Mouse (Mus musculus) limb, embryonic 13.5 days (tissue): Measurements from ENCODE around the gene Prps1. TPM values are rescaled to one million over a fixed set of nuclear protein-coding genes. Genes with fewer than 3 reads are reported as not detected.
"Not testable (repeated sequence)": the region's sequence is repeated elsewhere in the genome, so short reads cannot be mapped to it uniquely, and the experiment has no call there.

Experiments used
- ATAC-seq: fragments of 200-750 bp; cut with Nextera tagmentation; 2 replicates; pipeline ENCODE4 v1.8.0; 2017; ENCODE audit warnings: low read depth, moderate number of reproducible peaks, moderate TSS enrichment; ENCODE audit not compliant: low FRiP score
- H3K27ac ChIP-seq: fragments of 300-500 bp; sonication (generic); 2 replicates; pipeline ENCODE4 v1.5.1; 2015; ENCODE audit warnings: inconsistent platforms, mild to moderate bottlenecking, moderate library complexity
- H3K27me3 ChIP-seq: fragments of 300-500 bp; sonication (generic); 2 replicates; pipeline ENCODE4 v1.6.1; 2015; ENCODE audit warnings: mild to moderate bottlenecking, inconsistent platforms
- H3K36me3 ChIP-seq: fragments of 300-500 bp; sonication (generic); 2 replicates; pipeline ENCODE4 v1.6.1; 2015; ENCODE audit warnings: inconsistent platforms, mild to moderate bottlenecking, moderate library complexity
- H3K4me1 ChIP-seq: fragments of 300-500 bp; sonication (generic); 2 replicates; pipeline ENCODE4 v1.6.1; 2015; ENCODE audit warnings: inconsistent platforms
- H3K4me2 ChIP-seq: fragments of 300-500 bp; sonication (generic); replicated peaks from 2 replicates; pipeline ENCODE4 v1.6.1; 2015; ENCODE audit warnings: inconsistent platforms, mild to moderate bottlenecking, moderate library complexity
- H3K4me3 ChIP-seq: fragments of 300-500 bp; sonication (generic); 2 replicates; pipeline ENCODE4 v1.5.1; 2015; ENCODE audit warnings: moderate library complexity, mild to moderate bottlenecking, inconsistent platforms
- H3K9ac ChIP-seq: fragments of 300-500 bp; sonication (generic); 2 replicates; pipeline ENCODE4 v1.6.1; 2015; ENCODE audit warnings: mild to moderate bottlenecking, inconsistent platforms
- H3K9me3 ChIP-seq: fragments of 300-500 bp; sonication (generic); 2 replicates; pipeline ENCODE4 v1.6.1; 2016; ENCODE audit warnings: inconsistent platforms
- WGBS: fragments of 180-500 bp; shearing (Covaris S2); methylation state at CpG from one replicate; pipeline ENCODE4 v1.1.7; 2015; 5-methylcytosine and 5-hydroxymethylcytosine counted together
- polyA plus RNA-seq: library from polyadenylated mRNA; unstranded; fragments of >200 nt; fragmentation: Nextera tagmentation; extraction: Ambion mirVana; gene quantifications from 2 replicates; pipeline ENCODE4 v1.2.1, GENCODE M21; 2015

Gene Prps1
- polyA plus RNA-seq, 1 experiment from 2014 or later: 57.1 TPM

DNA sequence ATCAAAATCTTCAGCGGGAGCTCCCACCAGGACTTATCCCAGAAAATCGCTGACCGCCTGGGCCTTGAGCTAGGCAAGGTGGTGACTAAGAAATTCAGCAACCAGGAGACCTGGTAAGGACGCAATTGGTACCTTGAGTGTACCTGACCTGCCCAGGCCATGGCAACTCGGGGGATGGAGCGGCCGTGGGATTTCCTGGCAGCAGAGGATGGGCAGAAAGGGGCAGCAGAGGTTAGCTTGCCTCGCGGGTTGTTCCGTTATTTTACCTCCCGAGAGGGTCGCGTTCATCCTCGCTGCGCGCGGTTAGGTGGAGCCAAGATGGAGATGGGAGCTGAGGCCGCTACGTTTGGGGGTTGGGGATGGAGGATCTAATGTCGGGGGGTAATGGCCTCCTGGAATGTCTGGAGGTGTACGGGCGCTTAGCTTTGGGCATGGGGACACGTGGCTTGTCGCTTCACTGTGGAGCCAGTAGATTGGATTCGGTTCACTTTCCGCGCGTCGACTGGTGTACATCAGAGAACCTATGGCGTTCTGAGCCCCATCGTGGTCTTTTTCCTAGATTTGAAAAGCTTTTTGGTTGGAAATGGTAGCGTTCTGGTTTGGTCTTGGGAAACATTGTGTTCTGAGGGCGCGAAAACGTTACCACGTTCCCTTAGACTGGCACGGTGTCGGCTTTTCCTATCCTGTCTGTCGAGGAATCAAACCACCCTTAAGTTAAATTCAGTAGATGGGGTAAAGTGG is 508 bp downstream of the Prps1 start:
- H3K27me3 ChIP-seq: peaks cover 6% of the 10 kb centered on the region; the same call in 1 of the 2 replicates
- WGBS: 19% methylated on average over 39 of the region's 39 CpGs
- peak; percentile 55; the same call in 1 of the 2 replicates for ATAC-seq
- H3K4me3 ChIP-seq: peak overlapping the region; percentile 60
- H3K36me3 ChIP-seq: no peaks in the 10 kb centered on the region
- no peaks in the 10 kb centered on the region for H3K9me3 ChIP-seq
- no peaks in the 10 kb centered on the region for H3K4me1 ChIP-seq
- H3K9ac ChIP-seq: peak overlapping the region; percentile 66
- H3K4me2 ChIP-seq: peak overlapping the region; percentile 64
- no peak overlapping the region for H3K27ac ChIP-seq

DNA sequence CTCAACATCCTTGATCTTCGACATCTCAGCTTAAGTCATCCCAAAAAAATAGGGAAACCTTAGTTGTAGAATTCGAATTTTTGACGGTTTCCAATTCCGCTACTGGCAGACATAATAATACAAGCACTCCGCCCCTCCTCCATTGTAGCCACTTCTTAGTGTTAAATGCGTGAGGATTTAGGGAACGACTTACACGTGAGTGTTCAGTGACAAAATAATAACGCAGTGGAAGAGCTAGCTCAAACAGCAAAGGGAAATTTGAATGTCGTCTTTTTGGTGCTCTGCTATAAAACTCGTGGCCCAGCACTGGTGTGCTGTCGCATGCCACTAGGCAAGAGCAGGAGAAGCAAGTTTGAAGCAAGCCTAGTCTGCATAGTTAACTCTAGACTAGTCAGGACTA is 1.1 kb downstream of the Prps1 start:
- peak overlapping the region; percentile 66; the same call in 1 of the 2 replicates for H3K9ac ChIP-seq
- H3K27ac ChIP-seq: no peak overlapping the region
- peak overlapping the region; percentile 64 for H3K4me2 ChIP-seq
- no peaks in the 10 kb centered on the region for H3K36me3 ChIP-seq
- peaks cover 6% of the 10 kb centered on the region; the same call in 1 of the 2 replicates for H3K27me3 ChIP-seq
- no peaks in the 10 kb centered on the region for H3K9me3 ChIP-seq
- H3K4me3 ChIP-seq: peak overlapping the region; percentile 60
- no peak for ATAC-seq
- H3K4me1 ChIP-seq: no peaks in the 10 kb centered on the region
- 19% methylated on average over 12 of the region's 12 CpGs for WGBS

DNA sequence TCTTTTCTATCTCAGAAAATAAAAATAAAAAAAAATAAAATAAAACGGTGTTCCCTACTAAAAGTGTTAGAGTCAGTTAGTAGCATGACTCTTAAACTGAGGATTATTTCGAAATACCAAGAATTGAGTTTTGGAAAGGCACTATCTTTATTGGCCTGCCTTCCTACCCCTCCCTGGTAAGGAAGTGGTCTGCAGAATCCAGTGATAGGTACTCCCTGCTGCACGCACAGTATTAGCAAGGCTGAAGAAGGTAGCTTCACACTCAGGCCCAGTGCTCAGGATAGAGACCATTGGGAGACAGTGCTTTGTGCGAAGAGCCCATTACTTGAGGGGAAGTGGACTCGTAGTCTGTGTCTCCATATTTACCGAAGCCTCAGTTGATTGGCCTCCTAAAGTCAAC is 21.8 kb downstream of the Prps1 start:
- Histone ChIP-seq H3K4me1 (no peaks in the 10 kb centered on the region), H3K9ac (no peak overlapping the region), H3K27me3 (peaks cover 8% of the 10 kb centered on the region; the same call in 1 of the 2 replicates), H3K4me2 (no peak overlapping the region), H3K27ac (no peak overlapping the region), H3K36me3 (peaks cover 10% of the 10 kb centered on the region; the same call in 1 of the 2 replicates), H3K9me3 (no peaks in the 10 kb centered on the region), H3K4me3 (no peak overlapping the region)
- no peak for ATAC-seq
- 93% methylated on average over 6 of the region's 6 CpGs for WGBS

DNA sequence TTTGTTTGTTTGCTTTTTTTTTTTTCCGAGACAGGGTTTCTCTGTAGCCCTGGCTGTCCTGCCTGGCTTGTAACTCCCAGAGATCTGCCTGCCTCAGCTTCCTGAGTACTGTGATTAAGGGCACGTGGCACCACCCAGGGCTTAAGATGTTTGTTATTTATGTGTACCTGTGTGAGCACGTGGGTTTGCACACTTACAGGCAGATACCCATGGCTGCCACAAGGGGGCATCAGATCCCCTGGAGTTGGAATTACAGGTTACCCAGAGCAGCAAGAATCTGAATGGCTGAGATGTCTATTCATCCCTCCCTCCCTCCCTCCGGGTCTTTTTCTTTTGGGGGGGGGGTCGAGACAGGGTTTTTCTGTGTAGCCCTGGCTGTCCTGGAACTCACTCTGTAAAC is 22.8 kb downstream of the Prps1 start:
- no peaks in the 10 kb centered on the region for H3K4me1 ChIP-seq
- H3K27me3 ChIP-seq: peaks cover 8% of the 10 kb centered on the region; the same call in 1 of the 2 replicates
- H3K27ac ChIP-seq: no peak overlapping the region
- H3K9me3 ChIP-seq: no peaks in the 10 kb centered on the region
- no peak overlapping the region for H3K4me3 ChIP-seq
- no peak overlapping the region for H3K9ac ChIP-seq
- H3K36me3 ChIP-seq: peaks cover 5% of the 10 kb centered on the region; the same call in 1 of the 2 replicates
- no peak overlapping the region for H3K4me2 ChIP-seq
- WGBS: 61% methylated on average over 5 of the region's 5 CpGs
- ATAC-seq: no peak

GRCm38 (mm10) chrX:140489174-140489573 is 32.8 kb downstream of the Prps1 start:
- no peak overlapping the region for H3K9ac ChIP-seq
- 86% methylated on average over 1 of the region's 1 CpGs for WGBS
- no peaks in the 10 kb centered on the region for H3K4me1 ChIP-seq
- H3K27ac ChIP-seq: no peak overlapping the region
- H3K36me3 ChIP-seq: no peaks in the 10 kb centered on the region
- H3K4me3 ChIP-seq: no peak overlapping the region
- no peaks in the 10 kb centered on the region for H3K9me3 ChIP-seq
- peaks cover 43% of the 10 kb centered on the region for H3K27me3 ChIP-seq
- H3K4me2 ChIP-seq: no peak overlapping the region
- no peak for ATAC-seq

GRCm38 (mm10) chrX:140490203-140490602 is 33.8 kb downstream of the Prps1 start:
- H3K4me1 ChIP-seq: no peaks in the 10 kb centered on the region

DNA sequence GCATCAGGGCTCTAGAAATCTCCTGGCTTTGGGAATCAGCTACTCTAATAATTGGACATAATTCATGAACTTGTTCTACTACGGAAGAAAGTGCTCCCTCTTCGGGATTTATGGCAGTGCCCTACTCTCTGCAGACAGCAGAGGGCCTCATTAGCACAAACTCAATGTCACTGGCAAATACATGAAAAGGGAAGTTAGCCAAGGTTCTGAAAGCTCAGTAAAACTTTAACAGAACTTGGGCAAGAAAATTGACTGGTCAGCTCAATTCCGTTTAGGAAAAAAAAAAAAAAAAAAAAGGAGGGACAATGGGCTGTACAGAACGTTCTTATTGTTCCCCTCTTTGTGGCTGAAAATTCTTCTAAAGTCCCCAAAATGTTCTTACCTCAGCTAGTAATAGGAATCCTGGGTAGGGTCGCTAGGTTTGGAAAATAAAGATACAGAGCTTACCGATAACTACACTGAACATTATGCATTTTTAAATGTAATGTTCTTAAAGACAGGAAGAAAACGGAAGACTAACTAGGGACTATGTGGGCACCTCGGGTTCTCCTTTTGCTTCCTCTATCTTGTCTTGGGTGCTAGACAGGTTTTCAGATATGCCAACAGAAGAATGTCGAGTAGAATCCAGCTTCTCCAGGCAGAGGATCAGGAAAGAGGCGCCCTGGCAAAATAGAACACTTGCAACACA is 35.6 kb downstream of the Prps1 start:
- Histone ChIP-seq H3K27me3 (peaks cover 51% of the 10 kb centered on the region), H3K9me3 (no peaks in the 10 kb centered on the region), H3K4me2 (no peak overlapping the region), H3K9ac (no peak overlapping the region), H3K27ac (no peak overlapping the region), H3K4me3 (no peak overlapping the region), H3K4me1 (no peaks in the 10 kb centered on the region), H3K36me3 (no peaks in the 10 kb centered on the region)
- ATAC-seq: no peak
- WGBS: 55% methylated on average over 10 of the region's 10 CpGs

More at GRCm38 (mm10) chrX:140490203-140490602, 33.8 kb downstream of the Prps1 start:
- H3K9ac ChIP-seq: no peak overlapping the region
- no peak overlapping the region for H3K4me2 ChIP-seq
- H3K27me3 ChIP-seq: peaks cover 44% of the 10 kb centered on the region
- no peaks in the 10 kb centered on the region for H3K9me3 ChIP-seq
- H3K36me3 ChIP-seq: no peaks in the 10 kb centered on the region
- ATAC-seq: no peak
- H3K27ac ChIP-seq: no peak overlapping the region
- 83% methylated on average over 3 of the region's 3 CpGs for WGBS
- no peak overlapping the region for H3K4me3 ChIP-seq

DNA sequence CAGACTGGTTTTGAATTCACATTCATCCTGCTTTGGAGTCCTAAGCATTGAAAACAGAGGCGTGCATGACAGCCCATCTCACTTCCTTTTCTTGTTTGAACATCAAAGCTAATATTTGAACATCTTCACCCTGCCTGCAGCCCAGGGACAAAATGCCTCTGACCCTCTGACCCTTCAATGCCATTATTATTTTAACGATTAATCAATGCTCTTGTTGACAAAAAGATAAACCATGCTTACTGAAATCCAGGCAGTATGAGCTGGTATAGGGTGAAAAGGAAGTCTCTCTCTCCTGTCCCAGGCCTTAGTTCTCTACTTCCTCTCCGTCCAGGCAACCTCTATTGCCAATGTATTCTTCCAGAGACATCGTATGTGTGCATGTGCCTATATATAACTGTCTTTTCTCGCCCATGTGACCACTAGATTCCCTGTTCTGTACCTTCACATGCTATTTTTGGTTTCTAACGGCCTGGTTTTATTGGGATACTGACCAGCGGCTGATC is 37.2 kb downstream of the Prps1 start:
- 71% methylated on average over 7 of the region's 7 CpGs for WGBS
- Histone ChIP-seq H3K4me2 (no peak overlapping the region), H3K27ac (no peak overlapping the region), H3K9me3 (no peaks in the 10 kb centered on the region), H3K4me1 (no peaks in the 10 kb centered on the region), H3K9ac (no peak overlapping the region), H3K36me3 (no peaks in the 10 kb centered on the region), H3K4me3 (no peak overlapping the region), H3K27me3 (peaks cover 54% of the 10 kb centered on the region)
- ATAC-seq: no peak

DNA sequence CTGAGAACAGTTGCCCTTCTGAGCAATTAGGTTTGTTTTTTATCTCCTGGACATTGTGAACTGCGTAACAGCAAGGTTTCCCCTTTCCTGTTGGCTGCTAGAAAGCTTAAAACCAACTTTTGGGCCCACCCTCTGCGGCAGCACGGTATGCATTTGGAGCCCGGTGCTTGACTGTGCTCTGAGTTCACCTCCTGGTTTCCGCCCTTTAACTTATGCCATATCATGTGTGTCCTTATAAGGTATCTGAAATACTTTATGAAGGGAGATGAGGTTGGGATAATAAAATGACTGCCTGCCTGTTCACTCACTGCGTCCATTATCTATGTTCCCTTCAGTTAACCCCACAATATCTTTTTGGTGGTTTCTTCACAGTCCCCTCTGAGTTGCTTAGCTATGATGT is 37.8 kb downstream of the Prps1 start:
- ATAC-seq: no peak
- Histone ChIP-seq H3K36me3 (no peaks in the 10 kb centered on the region), H3K4me2 (no peak overlapping the region), H3K4me1 (no peaks in the 10 kb centered on the region), H3K27me3 (peaks cover 48% of the 10 kb centered on the region), H3K27ac (no peak overlapping the region), H3K9ac (no peak overlapping the region), H3K4me3 (no peak overlapping the region), H3K9me3 (no peaks in the 10 kb centered on the region)
- 79% methylated on average over 6 of the region's 6 CpGs for WGBS

DNA sequence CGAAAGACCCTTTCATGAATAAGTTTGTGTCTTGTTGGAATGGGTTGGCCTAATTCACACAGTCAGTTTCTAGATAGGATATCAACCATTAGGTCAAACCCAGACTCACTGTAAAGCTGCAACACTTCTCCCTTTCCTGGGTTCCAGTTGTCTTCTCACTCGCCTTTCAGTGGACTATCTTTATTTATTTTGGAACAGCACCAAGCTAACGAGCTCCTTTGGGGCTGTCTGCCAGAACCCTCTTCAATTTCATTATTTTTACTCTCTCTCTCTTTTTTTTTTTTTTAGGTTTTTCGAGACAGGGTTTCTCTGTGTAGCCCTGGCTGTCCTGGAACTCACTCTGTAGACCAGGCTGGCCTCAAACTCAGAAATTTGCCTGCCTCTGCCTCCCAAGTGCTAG is 42.0 kb downstream of the Prps1 start:
- 64% methylated on average over 4 of the region's 4 CpGs for WGBS
- not testable (repeated sequence) for ATAC-seq

DNA sequence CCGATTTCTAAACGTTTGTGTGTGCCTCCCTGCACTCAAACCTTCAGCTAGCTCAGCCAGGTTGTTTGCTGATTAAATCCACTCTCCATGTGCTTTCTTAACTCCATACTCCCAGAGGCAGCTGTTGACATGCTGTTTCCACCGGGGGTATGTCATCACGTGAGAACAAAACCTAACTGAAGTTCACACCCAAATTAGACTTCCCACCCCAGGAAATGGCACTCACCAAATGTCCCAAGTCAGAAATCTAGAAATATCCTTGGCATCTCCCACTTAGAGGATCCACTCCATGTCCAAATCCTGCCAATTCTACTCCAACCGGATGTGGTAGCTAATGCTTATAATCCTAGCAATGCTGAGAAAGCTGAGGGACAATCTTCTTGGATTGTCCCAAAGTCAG is 43.9 kb downstream of the Prps1 start:
- Histone ChIP-seq H3K4me2 (no peak overlapping the region), H3K36me3 (no peaks in the 10 kb centered on the region), H3K9me3 (no peaks in the 10 kb centered on the region), H3K4me3 (no peak overlapping the region), H3K27ac (no peak overlapping the region), H3K9ac (no peak overlapping the region), H3K27me3 (peaks cover 38% of the 10 kb centered on the region; the same call in 1 of the 2 replicates), H3K4me1 (no peaks in the 10 kb centered on the region)
- WGBS: 78% methylated on average over 5 of the region's 5 CpGs
- ATAC-seq: no peak

More for the DNA sequence above, 42.0 kb downstream of the Prps1 start:
- H3K4me1 ChIP-seq, H3K9me3 ChIP-seq, H3K9ac ChIP-seq, H3K36me3 ChIP-seq, H3K27ac ChIP-seq, H3K4me2 ChIP-seq, H3K4me3 ChIP-seq: not testable (repeated sequence)
- peaks cover 47% of the 10 kb centered on the region for H3K27me3 ChIP-seq
